Mouse (Mus musculus) liver, postnatal 0 days (tissue): ENCODE data around the gene Zbtb20. TPM values are rescaled to one million over a fixed set of nuclear protein-coding genes. Genes with fewer than 3 reads are reported as not detected.

Experiments
- ATAC-seq: fragments of 200-750 bp; cut with Nextera tagmentation; 2 replicates; pipeline ENCODE4 v1.8.0; 2017; ENCODE audit warnings: mild to moderate bottlenecking, moderate library complexity
- DNase-seq: peaks from one replicate; pipeline ENCODE4 v3.0.0-alpha.2; 2016
- H3K27ac ChIP-seq: fragments of 300-500 bp; sonication (generic); 2 replicates; pipeline ENCODE4 v1.5.1; 2014; ENCODE audit warnings: antibody characterized with exemption, moderate library complexity, mild to moderate bottlenecking, low read depth
- H3K27me3 ChIP-seq: fragments of 300-500 bp; sonication (generic); 2 replicates; pipeline ENCODE4 v1.6.1; 2014; ENCODE audit warnings: low read length, control low read depth, mixed read lengths; ENCODE audit not compliant: insufficient read depth
- H3K36me3 ChIP-seq: fragments of 300-500 bp; sonication (generic); replicated peaks from 2 replicates; pipeline ENCODE4 v1.6.1; 2014; ENCODE audit warnings: mild to moderate bottlenecking, control low read depth, low read length, moderate library complexity, mixed read lengths; ENCODE audit not compliant: insufficient read depth
- H3K4me1 ChIP-seq: fragments of 300-500 bp; sonication (generic); 2 replicates; pipeline ENCODE4 v1.6.1; 2014; ENCODE audit warnings: antibody characterized with exemption, mild to moderate bottlenecking, control low read depth; ENCODE audit not compliant: insufficient read depth
- H3K4me2 ChIP-seq: fragments of 300-500 bp; sonication (generic); 2 replicates; pipeline ENCODE4 v1.6.1; 2014; ENCODE audit warnings: low read depth, mild to moderate bottlenecking, low read length, moderate library complexity, mixed read lengths
- H3K4me3 ChIP-seq: fragments of 300-500 bp; sonication (generic); 2 replicates; pipeline ENCODE4 v1.5.1; 2014; ENCODE audit warnings: low read depth, low read length
- H3K9ac ChIP-seq: fragments of 300-500 bp; sonication (generic); replicated peaks from 2 replicates; pipeline ENCODE4 v1.6.1; 2014; ENCODE audit warnings: mild to moderate bottlenecking, moderate library complexity
- H3K9me3 ChIP-seq: fragments of 300-500 bp; sonication (generic); 2 replicates; pipeline ENCODE4 v1.6.1; 2016; ENCODE audit warnings: mild to moderate bottlenecking, control low read depth, low read length, mixed read lengths
- CTCF ChIP-seq: sonication (generic); IDR thresholded peaks from 2 replicates; pipeline ENCODE4 v1.5.1; 2016; ENCODE audit warnings: antibody characterized with exemption, low read depth
- EP300 ChIP-seq: IDR thresholded peaks from 2 replicates; pipeline ENCODE4 v1.6.1; 2016; ENCODE audit warnings: antibody characterized with exemption, low read depth, mild to moderate bottlenecking
- WGBS: fragments of 180-500 bp; shearing (Covaris S2); extraction: QIAGEN DNeasy Blood & Tissue Kit; methylation state at CpG from one replicate; pipeline ENCODE4 v1.1.7; 2014; ENCODE audit not compliant: insufficient replicate concordance; 5-methylcytosine and 5-hydroxymethylcytosine counted together
- polyA plus RNA-seq: library from polyadenylated mRNA; unstranded; fragments of >200 nt; fragmentation: Nextera tagmentation; extraction: Ambion mirVana; gene quantifications from 2 replicates; pipeline ENCODE4 v1.2.1, GENCODE M21; 2015

Gene Zbtb20
- polyA plus RNA-seq, 1 experiment from 2014 or later = 9.2 TPM

DNA sequence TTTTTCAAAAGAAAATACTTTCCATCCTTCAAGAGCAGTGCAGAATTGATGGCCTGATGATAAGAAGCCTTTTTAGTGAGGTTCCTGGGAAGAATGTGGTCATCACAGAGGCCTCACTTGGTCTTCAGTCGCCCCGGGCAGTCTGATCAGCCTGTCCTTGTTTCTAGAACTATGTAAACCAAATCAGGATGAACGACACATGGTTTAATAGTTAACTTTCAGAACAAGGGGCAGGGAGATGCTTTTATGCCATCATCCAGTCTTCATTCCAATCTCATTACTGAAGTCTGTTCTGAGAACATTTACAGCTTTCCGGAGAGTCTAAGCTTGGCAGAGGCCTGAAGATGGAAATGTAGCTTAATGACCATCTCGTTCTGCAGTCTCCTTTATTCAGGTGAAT, 371.3 kb downstream of the Zbtb20 start:
- H3K4me1 ChIP-seq = no peaks in the 10 kb centered on the region
- ATAC-seq = no peak
- no peak for DNase-seq
- H3K27me3 ChIP-seq = no peaks in the 10 kb centered on the region
- H3K4me2 ChIP-seq = no peak overlapping the region
- TF ChIP-seq EP300 (no peak), CTCF (no peak)
- H3K4me3 ChIP-seq = no peak overlapping the region
- 61% methylated on average over 5 of the region's 5 CpGs for WGBS
- no peak overlapping the region for H3K27ac ChIP-seq
- no peaks in the 10 kb centered on the region for H3K36me3 ChIP-seq
- no peaks in the 10 kb centered on the region for H3K9me3 ChIP-seq
- H3K9ac ChIP-seq = no peak overlapping the region

DNA sequence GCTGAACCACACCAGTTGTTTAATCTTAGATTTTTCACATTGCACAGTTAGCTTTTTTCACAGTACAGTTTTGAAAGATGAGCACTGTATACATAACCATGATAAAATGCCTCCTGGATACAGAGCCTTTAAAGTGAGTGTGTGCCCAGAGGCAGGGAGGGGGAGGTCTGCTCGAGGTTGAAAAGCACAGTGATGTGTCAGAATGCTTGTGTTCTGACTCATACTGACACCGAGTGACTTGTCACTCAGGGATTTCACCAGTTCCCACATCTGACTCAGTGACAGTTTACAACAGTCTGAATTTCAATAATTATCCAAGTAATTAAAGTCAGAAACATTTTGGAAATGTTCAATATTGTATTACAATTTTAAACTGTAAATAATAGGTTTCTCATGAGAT, 377.4 kb downstream of the Zbtb20 start:
- no peak for TF ChIP-seq EP300
- no peak for TF ChIP-seq CTCF
- H3K27ac ChIP-seq = no peak overlapping the region
- no peak for DNase-seq
- H3K4me2 ChIP-seq = no peak overlapping the region
- WGBS = 38% methylated on average over 2 of the region's 2 CpGs
- no peaks in the 10 kb centered on the region for H3K4me1 ChIP-seq
- no peaks in the 10 kb centered on the region for H3K9me3 ChIP-seq
- ATAC-seq = 0 out of 2 replicates have a peak, but pooled peaks have one; percentile 31
- no peaks in the 10 kb centered on the region for H3K27me3 ChIP-seq
- H3K4me3 ChIP-seq = no peak overlapping the region
- H3K36me3 ChIP-seq = no peaks in the 10 kb centered on the region
- H3K9ac ChIP-seq = no peak overlapping the region

DNA sequence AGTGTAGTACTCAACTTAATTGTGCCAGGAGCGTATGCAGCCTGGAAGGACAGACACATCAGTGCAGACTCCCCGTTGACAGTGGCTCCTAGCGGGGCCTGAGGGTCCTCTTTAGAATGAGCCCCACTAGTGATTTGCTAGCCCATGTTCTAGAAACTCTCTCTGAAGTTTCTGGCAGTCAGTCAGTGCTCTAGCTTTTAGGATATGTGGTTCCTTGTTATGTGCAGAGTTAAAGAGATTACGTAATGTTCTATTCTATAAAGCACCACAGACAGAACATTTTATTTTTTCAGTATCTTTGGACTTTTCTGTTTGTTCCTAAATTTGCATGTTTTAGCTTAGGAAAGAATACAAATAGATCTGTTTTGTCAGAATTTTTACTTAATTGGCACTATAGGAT, 378.1 kb downstream of the Zbtb20 start:
- Histone ChIP-seq H3K4me2 (no peak overlapping the region), H3K27me3 (no peaks in the 10 kb centered on the region), H3K4me1 (no peaks in the 10 kb centered on the region), H3K27ac (no peak overlapping the region), H3K9ac (no peak overlapping the region), H3K36me3 (no peaks in the 10 kb centered on the region), H3K9me3 (no peaks in the 10 kb centered on the region), H3K4me3 (no peak overlapping the region)
- no peak for ATAC-seq
- TF ChIP-seq CTCF (no peak), EP300 (no peak)
- WGBS = 84% methylated on average over 4 of the region's 4 CpGs
- no peak for DNase-seq

DNA sequence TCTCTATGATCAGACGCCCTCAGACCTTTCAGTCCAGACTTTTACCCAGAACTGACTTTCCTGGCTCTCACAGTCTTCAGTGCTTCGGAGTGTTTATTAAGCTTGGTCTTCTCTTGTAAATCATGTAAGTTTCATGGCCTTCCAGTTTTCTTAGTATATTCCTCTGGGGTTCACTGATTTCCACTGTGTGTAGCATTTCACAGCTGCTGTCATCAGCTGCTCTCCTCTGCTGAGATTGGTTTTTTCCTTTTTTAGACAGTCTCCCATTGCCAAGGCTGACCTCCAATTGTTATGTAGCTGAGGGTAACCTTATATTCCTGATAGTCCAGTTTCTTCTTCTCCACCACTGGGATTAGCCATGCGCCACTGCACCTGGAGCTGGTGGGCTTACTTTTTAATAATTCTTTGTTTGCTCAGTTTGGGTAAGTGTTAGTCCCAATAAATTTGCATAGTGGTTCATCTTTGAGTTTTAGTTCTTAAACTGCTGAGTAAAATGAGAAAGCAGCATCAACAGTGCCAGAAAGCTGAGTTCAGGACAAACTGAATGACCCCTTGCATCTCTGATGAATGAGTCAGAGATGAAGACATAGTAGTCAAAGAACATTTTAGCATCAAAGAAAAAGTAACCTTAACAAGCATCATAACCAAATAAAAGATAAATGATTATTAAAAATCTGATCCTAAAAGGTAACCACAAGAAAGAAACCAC, 380.7 kb downstream of the Zbtb20 start:
- Histone ChIP-seq H3K36me3 (no peaks in the 10 kb centered on the region), H3K9ac (no peak overlapping the region), H3K4me3 (no peak overlapping the region), H3K4me1 (no peaks in the 10 kb centered on the region), H3K9me3 (no peaks in the 10 kb centered on the region), H3K4me2 (no peak overlapping the region), H3K27ac (no peak overlapping the region), H3K27me3 (no peaks in the 10 kb centered on the region)
- TF ChIP-seq EP300 (no peak), CTCF (no peak)
- DNase-seq (no peak), ATAC-seq (no peak)
- WGBS = 78% methylated on average over 3 of the region's 3 CpGs

DNA sequence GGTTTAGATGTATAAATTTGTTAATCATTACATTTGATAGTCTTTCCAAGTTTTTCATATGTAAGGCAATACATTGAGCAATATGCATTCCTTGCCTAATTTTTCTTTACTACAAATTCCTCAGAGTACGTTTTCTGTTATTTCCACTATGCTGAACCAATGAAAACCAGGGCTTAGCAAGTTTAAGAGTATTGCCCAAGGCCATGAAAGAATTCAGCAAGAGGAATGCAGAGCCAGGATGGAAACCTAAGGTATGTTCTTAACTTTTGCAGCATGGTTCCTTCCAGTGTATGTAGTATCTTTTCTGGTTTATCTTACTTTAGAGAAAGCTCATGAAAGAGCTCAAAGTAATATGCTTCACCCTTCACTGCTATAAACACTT, 381.2 kb downstream of the Zbtb20 start:
- TF ChIP-seq EP300 = no peak
- TF ChIP-seq CTCF = no peak
- Histone ChIP-seq H3K4me3 (no peak overlapping the region), H3K9ac (no peak overlapping the region), H3K27ac (no peak overlapping the region), H3K4me2 (no peak overlapping the region), H3K27me3 (no peaks in the 10 kb centered on the region), H3K4me1 (no peaks in the 10 kb centered on the region), H3K9me3 (no peaks in the 10 kb centered on the region), H3K36me3 (no peaks in the 10 kb centered on the region)
- DNase-seq = no peak
- WGBS = 65% methylated on average over 1 of the region's 1 CpGs
- no peak for ATAC-seq

DNA sequence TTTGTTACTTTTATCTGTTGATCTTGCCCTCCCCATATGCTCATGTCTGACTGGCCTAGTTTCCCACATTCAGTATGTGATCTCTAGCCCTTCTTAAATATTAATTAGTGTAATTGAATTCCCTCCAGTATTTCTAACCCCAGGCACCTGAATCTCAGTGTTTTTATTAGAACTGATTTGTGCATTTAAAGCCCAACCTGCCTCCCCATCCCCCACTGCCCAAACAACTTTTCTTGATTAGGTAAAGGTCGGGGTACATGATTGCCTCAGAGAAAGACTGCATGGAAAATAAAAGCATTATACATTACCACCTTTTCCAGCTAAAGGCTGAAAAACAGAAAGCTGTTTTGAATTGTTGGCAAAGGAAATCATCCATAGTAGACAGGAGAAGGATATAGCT, 383.8 kb downstream of the Zbtb20 start:
- no peak overlapping the region for H3K4me2 ChIP-seq
- no peak overlapping the region for H3K9ac ChIP-seq
- H3K9me3 ChIP-seq = no peaks in the 10 kb centered on the region
- no peak overlapping the region for H3K27ac ChIP-seq
- WGBS = 55% methylated on average over 1 of the region's 1 CpGs
- DNase-seq (peak; percentile 18), ATAC-seq (no peak)
- H3K36me3 ChIP-seq = no peaks in the 10 kb centered on the region
- TF ChIP-seq CTCF = no peak
- no peaks in the 10 kb centered on the region for H3K4me1 ChIP-seq
- H3K4me3 ChIP-seq = no peak overlapping the region
- H3K27me3 ChIP-seq = no peaks in the 10 kb centered on the region
